Mouse (Mus musculus) left cerebral cortex, adult 18-20 months (tissue): Measurements from ENCODE around the gene Gpcpd1. TPM values are rescaled to one million over a fixed set of nuclear protein-coding genes. Genes with fewer than 3 reads are reported as not detected.
"Not testable (repeated sequence)": the region's sequence is repeated elsewhere in the genome, so short reads cannot be mapped to it uniquely, and the experiment has no call there.

Experiments used
- DNase-seq, 2 experiments: peaks; one replicate each; pipeline ENCODE4 v3.0.0; 2021 to 2022; ENCODE audit warnings: low spot score in 2 of 2, mixed read lengths in 1 of 2
- long read RNA-seq, 2 experiments: library from polyadenylated mRNA; stranded (forward); transcript quantifications; one replicate each; pipeline ENCODE4 v2.0.0; 2021
- total RNA-seq, 2 experiments: library from RNA; stranded (reverse); gene quantifications; 2 replicates each; pipeline ENCODE4 v1.2.3; 2021

Gpcpd1 gene
- total RNA-seq, result 10 to 100 TPM; 69.9 to 77.5 TPM
- long read RNA-seq, experiment 1, transcript Gpcpd1-213 (19 exons, 3,612 nt), result minor isoform, 6 of 91 reads
- long read RNA-seq, experiment 1, transcript Gpcpd1-205 (20 exons, 3,703 nt), result minor isoform, 5 of 91 reads
- long read RNA-seq, experiment 1, transcript Gpcpd1-202 (20 exons, 3,686 nt), result major isoform, 32 of 91 reads
- long read RNA-seq, experiment 1, partial matches to known transcripts, result 10 of 91 reads
- long read RNA-seq, experiment 1, other reads (novel, unspliced or antisense), result 38 of 91 reads
- long read RNA-seq, experiment 2, transcript Gpcpd1-205 (20 exons, 3,703 nt), result minor isoform, 6 of 75 reads
- long read RNA-seq, experiment 2, transcript Gpcpd1-202 (20 exons, 3,686 nt), result major isoform, 30 of 75 reads
- long read RNA-seq, experiment 2, partial matches to known transcripts, result 10 of 75 reads
- long read RNA-seq, experiment 2, other reads (novel, unspliced or antisense), result 25 of 75 reads

- no peak for DNase-seq
Measured at GRCm38 (mm10) chr2:132587240-132587779, at the start of gene Gpcpd1. Gene Gpcpd1 (minus strand): TSS chr2:132587729.

- no peak for DNase-seq
Measured at GRCm38 (mm10) chr2:132636534-132636933, 49.0 kb upstream of the Gpcpd1 start.

DNA sequence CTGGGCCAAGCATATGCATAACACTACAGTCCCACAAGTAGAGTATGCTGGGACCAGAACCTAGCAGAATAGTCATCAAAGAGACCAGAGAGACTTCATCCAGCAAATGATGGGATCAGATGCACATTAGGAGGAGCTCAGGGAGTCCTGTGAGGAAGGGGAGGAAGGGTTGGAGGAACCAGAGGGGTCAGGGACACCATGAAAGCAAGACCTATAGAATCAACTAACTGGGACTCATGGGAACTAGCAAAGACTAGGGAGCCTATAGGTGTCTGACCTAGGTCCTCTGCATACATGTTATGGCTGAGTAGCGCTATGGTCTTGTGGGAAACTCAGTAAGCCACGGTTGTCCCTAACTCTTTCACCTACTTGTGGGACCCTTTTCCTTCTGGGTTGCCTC, 41.1 kb upstream of the Gpcpd1 start:
- DNase-seq, result no peak

DNA sequence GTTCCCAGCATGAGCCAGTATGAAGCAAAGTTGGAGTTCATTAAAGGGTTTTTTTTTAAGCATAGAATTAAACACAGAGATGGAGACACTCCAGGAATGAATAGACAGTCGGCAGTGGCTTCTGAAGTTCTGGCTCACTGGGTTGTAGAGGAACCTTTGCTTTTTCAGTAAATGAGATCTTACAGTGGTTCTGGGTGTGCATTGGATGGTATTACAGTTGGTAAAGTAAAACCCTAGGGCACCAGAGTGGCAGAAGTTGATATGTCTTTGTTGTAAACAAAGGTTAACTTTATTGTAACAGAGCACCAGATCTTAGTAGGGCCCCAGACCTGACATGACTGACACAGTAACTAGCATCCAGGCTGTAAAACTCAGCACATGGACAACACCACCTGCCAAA, 35.6 kb upstream of the Gpcpd1 start:
- DNase-seq, result no peak

GRCm38 (mm10) chr2:132617693-132618092, 30.2 kb upstream of the Gpcpd1 start:
- DNase-seq, result no peak

DNA sequence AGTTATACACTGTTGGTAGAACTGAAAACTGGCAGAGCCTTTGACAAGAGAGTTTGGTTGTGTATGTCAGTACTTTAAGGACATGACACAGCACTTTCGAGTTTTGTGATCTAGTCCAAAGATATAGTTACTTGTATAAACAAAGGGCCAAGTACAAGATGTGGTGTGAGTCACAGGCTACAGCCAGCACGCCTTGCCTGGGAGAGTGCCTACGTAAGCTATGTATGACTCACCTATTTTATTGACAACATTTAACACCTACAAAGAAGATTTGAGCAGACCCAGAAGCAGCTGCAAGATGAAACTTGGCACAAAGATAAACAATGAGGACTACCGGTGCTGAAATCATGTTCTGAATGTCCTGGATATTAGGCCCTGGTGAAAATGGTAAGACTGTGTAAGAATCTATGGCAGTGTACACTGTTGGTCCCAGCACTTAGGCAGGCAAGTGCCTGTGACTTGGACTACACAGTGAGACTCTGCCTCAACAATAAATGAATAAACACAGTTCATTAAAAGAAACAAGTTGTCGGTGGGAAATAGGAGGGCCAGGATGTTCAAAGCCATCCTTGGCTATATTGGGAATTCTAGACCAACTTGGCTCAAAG, 26.2 kb upstream of the Gpcpd1 start:
- peak; percentile 2 to 9 for DNase-seq

- DNase-seq, result no peak
Measured at GRCm38 (mm10) chr2:132611551-132612233, 24.2 kb upstream of the Gpcpd1 start.

- peak; percentile 39 to 59 for DNase-seq
Measured at GRCm38 (mm10) chr2:132607141-132608093, 19.9 kb upstream of the Gpcpd1 start.

GRCm38 (mm10) chr2:132605795-132606563, 18.4 kb upstream of the Gpcpd1 start:
- no peak for DNase-seq

DNA sequence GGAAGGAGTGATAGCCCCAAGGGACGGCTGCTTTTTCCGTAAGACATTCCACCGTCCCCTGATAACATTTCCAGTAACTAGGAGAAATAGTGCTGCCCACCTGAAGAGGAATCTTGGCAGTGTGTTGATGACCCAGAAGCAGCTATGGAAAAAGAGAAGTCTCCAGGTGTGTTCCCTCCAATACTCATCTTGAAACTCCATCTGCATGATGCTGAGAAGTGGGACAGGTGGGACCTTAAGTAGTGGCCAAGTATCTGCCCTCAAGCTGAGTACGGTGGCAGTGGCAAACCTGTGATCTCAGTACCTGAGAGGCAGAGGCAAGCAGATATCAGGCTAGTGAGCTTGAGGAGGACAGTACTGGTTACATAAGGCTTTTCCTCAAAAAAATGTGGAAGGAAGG, 17.4 kb upstream of the Gpcpd1 start:
- no peak for DNase-seq

DNA sequence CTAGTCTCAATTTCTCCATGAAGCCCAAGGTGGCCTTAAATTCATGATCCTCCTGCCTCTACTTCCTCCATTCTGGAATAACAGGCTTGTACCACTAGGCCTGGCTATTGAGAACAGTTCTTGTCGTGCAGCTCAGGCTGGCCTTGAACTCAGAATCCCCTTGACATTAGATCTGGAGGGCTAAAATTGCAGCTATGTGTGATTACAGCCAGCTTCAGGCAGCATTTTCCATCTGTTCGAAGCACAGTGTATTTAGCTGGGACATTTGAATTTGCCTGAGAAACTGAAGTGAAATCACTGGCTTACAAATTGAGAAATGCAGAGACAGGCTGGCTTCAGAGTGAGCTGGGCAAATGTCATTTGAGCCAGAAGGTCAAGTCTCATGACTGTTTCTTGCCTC, 16.2 kb upstream of the Gpcpd1 start:
- DNase-seq, result no peak

- no peak for DNase-seq
Measured at GRCm38 (mm10) chr2:132601777-132602176, 14.2 kb upstream of the Gpcpd1 start.

DNA sequence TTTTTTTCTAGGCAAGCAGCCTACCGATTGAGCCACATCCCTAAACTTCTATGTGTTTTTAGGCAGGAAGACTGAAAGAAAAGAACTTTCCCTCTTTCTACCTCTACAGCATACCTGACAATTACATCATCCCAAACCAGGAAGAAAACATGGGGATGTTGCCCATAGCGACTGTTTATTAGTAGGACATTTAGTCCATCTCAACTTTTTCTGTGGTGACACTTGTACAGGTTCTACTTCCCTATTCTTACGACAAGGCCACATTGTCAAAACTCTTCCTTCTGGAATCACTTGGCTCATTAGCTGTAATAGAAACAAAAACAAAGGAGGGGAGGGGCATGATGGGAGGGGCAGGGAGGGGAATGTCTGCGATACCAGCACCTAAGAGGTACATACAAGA, 12.6 kb upstream of the Gpcpd1 start:
- no peak for DNase-seq

DNA sequence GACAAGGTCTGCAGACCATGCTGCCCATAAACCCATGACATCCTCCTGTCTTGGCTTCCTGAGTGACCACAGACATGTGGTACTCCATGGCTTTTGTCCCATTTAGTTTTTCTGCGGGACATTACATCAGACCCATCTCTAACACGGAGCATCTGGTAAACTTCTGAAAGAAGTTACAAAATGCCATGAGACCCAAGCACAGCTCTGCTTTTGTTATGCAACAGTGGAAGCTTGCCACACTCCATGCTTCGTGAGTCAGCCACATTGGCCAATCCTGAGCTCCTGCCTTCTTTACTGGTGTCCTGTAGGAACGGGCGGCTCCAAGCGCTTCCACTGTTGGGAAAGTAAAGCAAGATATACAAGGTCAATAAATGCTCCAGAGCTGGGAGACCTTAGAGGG, 11.6 kb upstream of the Gpcpd1 start:
- peak in 1 of 2 experiments; percentile 20 for DNase-seq

DNA sequence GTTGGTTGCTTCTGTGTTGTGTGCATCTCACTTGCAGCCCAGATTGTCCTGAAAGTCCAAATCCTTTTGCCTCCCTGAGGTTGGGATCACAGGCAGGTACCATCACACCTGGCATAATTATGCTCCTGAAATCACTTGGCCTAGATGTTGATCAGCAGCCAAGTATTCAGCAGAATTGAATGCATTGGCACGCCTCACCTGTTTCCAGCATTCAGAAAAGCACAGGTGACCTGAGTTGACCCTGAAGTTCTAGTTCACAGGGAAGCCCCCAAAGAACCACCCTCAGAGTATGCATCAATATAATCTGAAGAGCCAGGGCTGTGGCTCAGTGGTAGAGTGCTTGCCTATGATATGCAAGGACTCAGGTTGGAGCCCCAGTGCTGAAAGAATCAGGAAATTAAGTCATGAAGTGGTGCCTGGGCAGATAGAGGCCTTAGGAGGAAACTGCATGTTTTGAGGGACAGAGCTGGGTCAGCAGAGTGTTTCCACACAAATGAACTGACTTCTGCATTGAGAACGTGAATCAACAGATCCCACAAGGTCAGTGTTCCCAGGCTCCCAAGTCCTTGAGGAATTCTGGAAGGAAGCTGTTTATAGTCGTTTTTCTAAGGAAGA, 10.4 kb upstream of the Gpcpd1 start:
- no peak for DNase-seq

DNA sequence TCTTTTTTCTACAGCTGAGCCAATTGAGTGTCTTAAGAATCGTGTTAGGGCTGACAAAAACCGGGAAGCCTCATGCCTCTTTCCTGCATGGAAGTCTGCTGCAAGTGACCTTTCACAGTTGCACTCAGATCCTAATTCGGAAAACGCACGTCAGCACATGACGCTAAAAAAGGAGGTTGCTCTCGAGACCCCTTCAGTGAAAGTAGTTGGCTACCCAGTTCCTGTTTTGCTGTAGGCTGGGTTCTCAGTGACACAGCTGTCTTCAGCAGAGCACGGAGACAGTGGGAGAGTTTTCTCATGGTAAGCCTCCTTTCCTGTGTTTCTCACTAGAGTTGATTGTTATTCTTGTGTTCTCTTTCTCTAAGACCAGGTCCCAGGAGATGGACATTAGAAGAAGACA, 9.7 kb upstream of the Gpcpd1 start:
- no peak for DNase-seq

GRCm38 (mm10) chr2:132595601-132596235, 8.2 kb upstream of the Gpcpd1 start:
- DNase-seq, result no peak

DNA sequence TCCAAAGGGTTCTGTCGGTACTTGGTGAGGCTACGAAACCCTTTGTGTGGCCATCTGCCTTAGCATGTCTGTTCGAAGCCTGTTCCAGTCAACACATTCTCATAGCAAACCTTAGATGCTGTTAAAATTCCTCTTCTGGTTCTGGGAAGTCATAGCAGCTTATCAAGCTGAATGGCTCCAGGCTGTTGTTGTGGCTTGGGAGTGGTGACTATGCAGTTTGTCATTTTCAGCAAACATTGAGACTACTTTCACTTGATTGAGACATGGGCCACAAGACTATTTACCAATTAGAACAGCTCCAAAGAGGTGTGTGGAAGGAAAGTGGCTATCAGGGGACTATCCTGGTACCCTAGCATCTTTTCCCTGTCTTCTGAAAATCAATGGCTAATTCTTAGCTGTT, 4.6 kb upstream of the Gpcpd1 start:
- no peak for DNase-seq

- DNase-seq, result not testable (repeated sequence)
Measured at GRCm38 (mm10) chr2:132591579-132591978, 4.0 kb upstream of the Gpcpd1 start.
